Mouse (Mus musculus) thymus, postnatal 14 days (tissue): ENCODE data around the gene Srsf2.

Source experiments
- DNase-seq: peaks from one replicate; pipeline ENCODE4 v3.0.0; 2021

Gene Srsf2

GRCm38 (mm10) chr11:116807938-116808606 is 44.8 kb downstream of the Srsf2 start:
- peak; percentile 84 for DNase-seq

- no peak for DNase-seq
Measured at GRCm38 (mm10) chr11:116807526-116807925, 45.4 kb downstream of the Srsf2 start.

- DNase-seq: no peak
Measured at GRCm38 (mm10) chr11:116807116-116807515, 45.8 kb downstream of the Srsf2 start.

GRCm38 (mm10) chr11:116806136-116807071 is 46.5 kb downstream of the Srsf2 start:
- DNase-seq: no peak

GRCm38 (mm10) chr11:116802709-116803108 is 50.2 kb downstream of the Srsf2 start:
- no peak for DNase-seq

- DNase-seq: no peak
Measured at GRCm38 (mm10) chr11:116801106-116801505, 51.8 kb downstream of the Srsf2 start.
